Mouse (Mus musculus) midbrain, embryonic 12.5 days (tissue): ENCODE results near the gene 6430531B16Rik. TPM values are rescaled to one million over a fixed set of nuclear protein-coding genes. Genes with fewer than 3 reads are reported as not detected.

Source experiments
- microRNA counts: library from miRNA; unstranded; fragments of <30 nt; microRNA quantifications from one replicate; lab custom pipeline; 2017
- microRNA-seq: library from miRNA; unstranded; fragments of <30 nt; microRNA quantifications from one replicate; pipeline ENCODE4, GENCODE M21; 2017
- polyA plus RNA-seq: library from polyadenylated mRNA; unstranded; fragments of >200 nt; fragmentation: Nextera tagmentation; extraction: Ambion mirVana; gene quantifications from 2 replicates; pipeline ENCODE4 v1.2.1, GENCODE M21; 2016

The 6430531B16Rik gene
- polyA plus RNA-seq, 1 experiment from 2014 or later, result 0.52 TPM

MicroRNA genes within 50 kb of the gene (microRNA counts, 519-probe panel; counts per million panel counts)
- not detected for microRNA mmu-miR-202-3p (lab: Ali Mortazavi, UCI)
- microRNA mmu-miR-202-5p (lab: Ali Mortazavi, UCI), result not detected

Small RNA genes within 50 kb of the gene (microRNA-seq; reads per million reads assigned to microRNA genes)
- gene Mir202 (not detected), gene Mir7062 (1.4 reads per million), gene mmu-mir-7686 (not detected)

Other genes starting within 250 kb of the 6430531B16Rik start
- gene Adgra1, start 144.6 kb downstream of the 6430531B16Rik start, polyA plus RNA-seq, result 27.0 and 30.3 TPM in 2 replicates
- 1.2 and 1.5 TPM in 2 replicates for gene Kndc1, start 84.1 kb downstream of the 6430531B16Rik start, polyA plus RNA-seq
- not detected in 2 replicates for gene Utf1, start 35.0 kb downstream of the 6430531B16Rik start, polyA plus RNA-seq
- 3.6 and 3.9 TPM in 2 replicates for gene Adam8, start 13.8 kb upstream of the 6430531B16Rik start, polyA plus RNA-seq
- gene Zfp511, start 57.6 kb upstream of the 6430531B16Rik start, polyA plus RNA-seq, result 41.9 and 45.2 TPM in 2 replicates
- gene Tubgcp2, start 57.9 kb upstream of the 6430531B16Rik start, polyA plus RNA-seq, result 70.6 and 72.7 TPM in 2 replicates
- 2.5 and 6.9 TPM in 2 replicates for gene Msx3, start 70.3 kb upstream of the 6430531B16Rik start, polyA plus RNA-seq
- gene Caly, start 103.8 kb upstream of the 6430531B16Rik start, polyA plus RNA-seq, result 21.4 and 22.3 TPM in 2 replicates
- not detected in 2 replicates for gene Prap1, start 114.6 kb upstream of the 6430531B16Rik start, polyA plus RNA-seq
- 14.6 and 16.1 TPM in 2 replicates for gene Fuom, start 123.7 kb upstream of the 6430531B16Rik start, polyA plus RNA-seq
- gene Paox, start 137.0 kb upstream of the 6430531B16Rik start, polyA plus RNA-seq, result 9.8 and 11.3 TPM in 2 replicates
- gene Echs1, start 137.7 kb upstream of the 6430531B16Rik start, polyA plus RNA-seq, result 136 and 142 TPM in 2 replicates
- gene Mtg1, start 158.8 kb upstream of the 6430531B16Rik start, polyA plus RNA-seq, result 26.1 and 28.8 TPM in 2 replicates
- 2.8 and 3.1 TPM in 2 replicates for gene Sprn, start 176.1 kb upstream of the 6430531B16Rik start, polyA plus RNA-seq
- gene Olfr522, start 186.0 kb upstream of the 6430531B16Rik start, polyA plus RNA-seq, result not detected in 2 replicates
- gene Olfr523, start 194.5 kb upstream of the 6430531B16Rik start, polyA plus RNA-seq, result not detected in 2 replicates
- not detected in 2 replicates for gene Olfr524, start 227.2 kb upstream of the 6430531B16Rik start, polyA plus RNA-seq
- gene Cd163l1, start 239.5 kb upstream of the 6430531B16Rik start, polyA plus RNA-seq, result not detected in 2 replicates